In the genomic region with DNA sequence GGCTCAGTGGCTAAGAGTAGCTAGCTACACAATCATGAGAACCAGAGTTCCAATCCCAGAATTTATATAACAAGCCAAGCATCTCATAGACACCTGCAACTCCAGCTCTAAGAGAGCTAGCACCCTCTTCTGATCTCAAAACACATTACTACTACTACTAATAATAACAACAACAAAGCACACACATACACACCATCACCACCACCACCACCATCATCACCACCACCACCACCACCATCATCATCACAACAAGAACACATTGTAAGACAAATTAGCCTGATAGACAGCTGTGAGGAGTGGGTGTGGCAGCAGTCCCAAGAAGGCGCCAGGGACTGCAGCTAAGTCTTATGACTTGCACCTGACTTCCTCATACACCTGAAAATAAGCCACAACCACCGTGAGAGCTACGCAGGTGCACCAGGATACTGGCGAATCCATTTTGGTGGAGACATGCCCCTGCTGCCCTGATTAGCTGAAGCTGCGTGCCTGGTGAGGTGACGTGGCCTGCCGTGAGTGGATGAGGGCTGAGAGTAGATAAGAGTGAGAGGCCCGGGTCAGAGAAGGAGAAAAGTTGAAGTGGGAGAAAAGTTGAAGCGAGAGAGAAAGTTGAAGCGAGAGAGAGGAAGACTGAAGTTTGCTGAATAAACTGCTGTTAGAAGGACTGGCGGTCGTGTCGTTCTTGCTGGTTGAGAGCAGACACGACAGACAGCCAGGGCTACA, we compare ENCODE assay signal across 10 mouse cellular contexts. TPM values are rescaled to one million over a fixed set of nuclear protein-coding genes. Genes with fewer than 3 reads are reported as not detected.
DNase-seq lines count a peak whose midpoint lies in the region; ATAC-seq and TF ChIP-seq lines count a peak whose summit lies in the region.
"Not testable (repeated sequence)": the region's sequence is repeated elsewhere in the genome, so short reads cannot be mapped to it uniquely, and the experiment has no call there.
"Had no signal": no experiment of that assay in that cellular context is flagged by ENCODE, and none has a peak within 500 bp of the region (broad histone marks: within the 10 kb centered on the region; RNA-seq: fewer than 3 reads in every experiment).

No protein-coding gene starts in this region.

- H3K36me3 ChIP-seq in heart, embryonic 13.5 days; heart, postnatal 0 days (replicated peaks; ENCODE audit: control insufficient read depth, insufficient read depth, low read length); liver, embryonic 12.5 days; liver, embryonic 16.5 days (ENCODE audit: control insufficient read depth, insufficient read depth); lung, embryonic 15.5 days; small intestine, adult 2 months (ENCODE audit: control insufficient read depth, insufficient read depth, low read length): not testable (repeated sequence)

- peak overlapping the region; percentile 66; the same call in 1 of the 2 replicates for H3K9ac ChIP-seq in heart, embryonic 13.5 days
- H3K9ac ChIP-seq in heart, postnatal 0 days (replicated peaks; ENCODE audit: low read depth, low read length); lung, embryonic 15.5 days: not testable (repeated sequence)
- peak overlapping the region; percentile 61 for H3K9ac ChIP-seq in liver, embryonic 12.5 days
- peak overlapping the region; percentile 37 for H3K9ac ChIP-seq in liver, embryonic 16.5 days (ENCODE audit: low read depth, low read length)

- H3K27ac ChIP-seq in heart, embryonic 13.5 days (replicated peaks), result peak overlapping the region; percentile 70
- peak overlapping the region; percentile 60 for H3K27ac ChIP-seq in heart, postnatal 0 days (ENCODE audit: low read depth)
- peak overlapping the region; percentile 89 for H3K27ac ChIP-seq in liver, embryonic 12.5 days
- H3K27ac ChIP-seq in liver, embryonic 16.5 days (ENCODE audit: low read length), result peak overlapping the region; percentile 64; the same call in 1 of the 2 replicates
- H3K27ac ChIP-seq in lung, embryonic 15.5 days, result peak overlapping the region; percentile 57
- H3K27ac ChIP-seq in small intestine, adult 2 months (ENCODE audit: insufficient read depth, low read depth, low read length), result peak overlapping the region; percentile 62

- not testable (repeated sequence) for TF ChIP-seq POLR2A in small intestine, adult 2 months (IDR thresholded peaks at IDR 0.05; ENCODE audit: low read depth, low read length)

- peak overlapping the region; percentile 49 for H3K4me2 ChIP-seq in heart, embryonic 13.5 days
- peak overlapping the region; percentile 15; the same call in 1 of the 2 replicates for H3K4me2 ChIP-seq in heart, postnatal 0 days (ENCODE audit: low read depth, low read length)
- peak overlapping the region; percentile 62 for H3K4me2 ChIP-seq in liver, embryonic 12.5 days
- peak overlapping the region; percentile 47 for H3K4me2 ChIP-seq in liver, embryonic 16.5 days (ENCODE audit: low read depth, low read length)
- peak overlapping the region; percentile 26 for H3K4me2 ChIP-seq in lung, embryonic 15.5 days

- H3K27me3 ChIP-seq in heart, embryonic 13.5 days (replicated peaks); heart, postnatal 0 days (ENCODE audit: control insufficient read depth, insufficient read depth, low read length); liver, embryonic 12.5 days (replicated peaks); liver, embryonic 16.5 days (ENCODE audit: control insufficient read depth, insufficient read depth, low read depth, low read length); lung, embryonic 15.5 days; small intestine, adult 2 months (ENCODE audit: control insufficient read depth, insufficient read depth, low read length): not testable (repeated sequence)

- not testable (repeated sequence) for ATAC-seq in heart, embryonic 13.5 days (ENCODE audit: extremely low read depth, insufficient number of reproducible peaks, low FRiP score, low TSS enrichment); heart, postnatal 0 days (ENCODE audit: insufficient read depth, low read depth); lung, embryonic 15.5 days (ENCODE audit: borderline replicate concordance, extremely low read depth, low FRiP score, low TSS enrichment)
- ATAC-seq in liver, embryonic 12.5 days, result peak; percentile 84
- peak; percentile 64 for ATAC-seq in liver, embryonic 16.5 days (ENCODE audit: low read depth)

- TF ChIP-seq EP300 in heart, postnatal 0 days (IDR thresholded peaks at IDR 0.05; ENCODE audit: low read depth), result not testable (repeated sequence)

- H3K4me3 ChIP-seq in heart, embryonic 13.5 days, result peak overlapping the region; percentile 13; the same call in 1 of the 2 replicates
- H3K4me3 ChIP-seq in heart, postnatal 0 days (ENCODE audit: low read depth, low read length); lung, embryonic 15.5 days; small intestine, adult 2 months (ENCODE audit: low read depth, low read length): not testable (repeated sequence)
- H3K4me3 ChIP-seq in liver, embryonic 12.5 days, result 0 out of 2 replicates have a peak overlapping the region, but pooled peaks have one; percentile 5
- H3K4me3 ChIP-seq in liver, embryonic 16.5 days (ENCODE audit: low read depth, low read length), result 0 out of 2 replicates have a peak overlapping the region, but pooled peaks have one; percentile 23

- not testable (repeated sequence) for TF ChIP-seq CTCF in heart, postnatal 0 days (IDR thresholded peaks at IDR 0.05; ENCODE audit: low read depth); small intestine, adult 2 months (IDR thresholded peaks at IDR 0.05; ENCODE audit: extremely low read depth, insufficient read length, insufficient replicate concordance, low read depth, low read length)

- not testable (repeated sequence) for H3K4me1 ChIP-seq in heart, embryonic 13.5 days; heart, postnatal 0 days (ENCODE audit: control insufficient read depth, insufficient read depth); lung, embryonic 15.5 days; small intestine, adult 2 months (ENCODE audit: control insufficient read depth, insufficient read depth, insufficient read length, low read length)
- H3K4me1 ChIP-seq in liver, embryonic 12.5 days, result peaks cover 20% of the 10 kb centered on the region
- H3K4me1 ChIP-seq in liver, embryonic 16.5 days (ENCODE audit: control insufficient read depth, low read depth, low read length), result peaks cover 11% of the 10 kb centered on the region

- WGBS in heart, embryonic 13.5 days, result 39% methylated on average over 14 of the region's 14 CpGs
- WGBS in heart, postnatal 0 days, result 34% methylated on average over 14 of the region's 14 CpGs
- 46% methylated on average over 14 of the region's 14 CpGs for WGBS in liver, embryonic 12.5 days (ENCODE audit: insufficient replicate concordance)
- WGBS in liver, embryonic 16.5 days (ENCODE audit: insufficient replicate concordance), result 42% methylated on average over 14 of the region's 14 CpGs
- 44% methylated on average over 14 of the region's 14 CpGs for WGBS in lung, embryonic 15.5 days
- 47% methylated on average over 14 of the region's 14 CpGs for WGBS in small intestine, adult 2 months

- peak; percentile 74 for DNase-seq in A20 (ENCODE audit: low read depth, low spot score)
- peak; percentile 71 for DNase-seq in heart, adult 11 months
- DNase-seq in heart, postnatal 0 days (ENCODE audit: low spot score), result not testable (repeated sequence)

- H3K9me3 ChIP-seq in heart, embryonic 13.5 days; heart, postnatal 0 days (replicated peaks; ENCODE audit: control insufficient read depth, low read length); liver, embryonic 12.5 days (replicated peaks); liver, embryonic 16.5 days (replicated peaks; ENCODE audit: control insufficient read depth, low read length); lung, embryonic 15.5 days: not testable (repeated sequence)

RNA-seq across cellular contexts. Expression of a gene that starts 8.9 kb away (rescaled TPM):
- polyA plus RNA-seq in heart, embryonic 13.5 days (2015; fragmentation: Nextera tagmentation; extraction: Ambion mirVana), result 36.1 and 39.0 TPM in 2 replicates
- total RNA-seq in heart, postnatal 0 days (2014; rRNA removed; ENCODE audit: low replicate concordance), result 13.5 and 40.8 TPM in 2 replicates
- 23.2 and 25.8 TPM in 2 replicates for polyA plus RNA-seq in heart, postnatal 0 days (2015; fragmentation: Nextera tagmentation; extraction: Ambion mirVana)
- 25.8 and 26.5 TPM in 2 replicates for polyA plus RNA-seq in liver, embryonic 12.5 days (2016; fragmentation: Nextera tagmentation; extraction: Ambion mirVana)
- polyA plus RNA-seq in liver, embryonic 16.5 days (2015; fragmentation: Nextera tagmentation; extraction: Ambion mirVana), result 17.3 and 18.6 TPM in 2 replicates
- 44.6 and 49.7 TPM in 2 replicates for polyA plus RNA-seq in lung, embryonic 15.5 days (2015; fragmentation: Nextera tagmentation; extraction: Ambion mirVana)
- polyA plus RNA-seq in small intestine, adult 2 months (2012; rRNA removed), result 8.2 and 26.3 TPM in 2 replicates

RNA-seq across cellular contexts. Expression of a gene that starts 14.1 kb away (rescaled TPM):
- polyA plus RNA-seq in heart, embryonic 13.5 days (2015; fragmentation: Nextera tagmentation; extraction: Ambion mirVana), result 10.5 and 13.8 TPM in 2 replicates
- 7.9 TPM in 1 of 2 replicates, not detected in the other for total RNA-seq in heart, postnatal 0 days (2014; rRNA removed; ENCODE audit: low replicate concordance)
- 9.2 and 12.0 TPM in 2 replicates for polyA plus RNA-seq in heart, postnatal 0 days (2015; fragmentation: Nextera tagmentation; extraction: Ambion mirVana)
- 0.51 and 0.96 TPM in 2 replicates for polyA plus RNA-seq in liver, embryonic 12.5 days (2016; fragmentation: Nextera tagmentation; extraction: Ambion mirVana)
- 0.26 and 0.35 TPM in 2 replicates for polyA plus RNA-seq in liver, embryonic 16.5 days (2015; fragmentation: Nextera tagmentation; extraction: Ambion mirVana)
- polyA plus RNA-seq in lung, embryonic 15.5 days (2015; fragmentation: Nextera tagmentation; extraction: Ambion mirVana), result 16.1 and 20.3 TPM in 2 replicates
- 0.42 and 0.51 TPM in 2 replicates for polyA plus RNA-seq in small intestine, adult 2 months (2012; rRNA removed)
- total RNA-seq: adrenal gland, postnatal 25 days had no signal
- polyA plus RNA-seq: adrenal gland, adult 2 months had no signal

RNA-seq across cellular contexts. Expression of a gene that starts 39.1 kb away (rescaled TPM):
- 19.1 and 22.0 TPM in 2 replicates for polyA plus RNA-seq in heart, embryonic 13.5 days (2015; fragmentation: Nextera tagmentation; extraction: Ambion mirVana)
- total RNA-seq in heart, postnatal 0 days (2014; rRNA removed; ENCODE audit: low replicate concordance), result 38.1 and 47.1 TPM in 2 replicates
- polyA plus RNA-seq in heart, postnatal 0 days (2015; fragmentation: Nextera tagmentation; extraction: Ambion mirVana), result 6.5 and 7.0 TPM in 2 replicates
- 3.5 and 4.7 TPM in 2 replicates for polyA plus RNA-seq in liver, embryonic 12.5 days (2016; fragmentation: Nextera tagmentation; extraction: Ambion mirVana)
- 0.29 and 0.54 TPM in 2 replicates for polyA plus RNA-seq in liver, embryonic 16.5 days (2015; fragmentation: Nextera tagmentation; extraction: Ambion mirVana)
- 35.9 and 38.1 TPM in 2 replicates for polyA plus RNA-seq in lung, embryonic 15.5 days (2015; fragmentation: Nextera tagmentation; extraction: Ambion mirVana)
- polyA plus RNA-seq in small intestine, adult 2 months (2012; rRNA removed), result 9.0 and 12.4 TPM in 2 replicates
